16 mouse cellular contexts compared by ENCODE assay signal in the genomic region with DNA sequence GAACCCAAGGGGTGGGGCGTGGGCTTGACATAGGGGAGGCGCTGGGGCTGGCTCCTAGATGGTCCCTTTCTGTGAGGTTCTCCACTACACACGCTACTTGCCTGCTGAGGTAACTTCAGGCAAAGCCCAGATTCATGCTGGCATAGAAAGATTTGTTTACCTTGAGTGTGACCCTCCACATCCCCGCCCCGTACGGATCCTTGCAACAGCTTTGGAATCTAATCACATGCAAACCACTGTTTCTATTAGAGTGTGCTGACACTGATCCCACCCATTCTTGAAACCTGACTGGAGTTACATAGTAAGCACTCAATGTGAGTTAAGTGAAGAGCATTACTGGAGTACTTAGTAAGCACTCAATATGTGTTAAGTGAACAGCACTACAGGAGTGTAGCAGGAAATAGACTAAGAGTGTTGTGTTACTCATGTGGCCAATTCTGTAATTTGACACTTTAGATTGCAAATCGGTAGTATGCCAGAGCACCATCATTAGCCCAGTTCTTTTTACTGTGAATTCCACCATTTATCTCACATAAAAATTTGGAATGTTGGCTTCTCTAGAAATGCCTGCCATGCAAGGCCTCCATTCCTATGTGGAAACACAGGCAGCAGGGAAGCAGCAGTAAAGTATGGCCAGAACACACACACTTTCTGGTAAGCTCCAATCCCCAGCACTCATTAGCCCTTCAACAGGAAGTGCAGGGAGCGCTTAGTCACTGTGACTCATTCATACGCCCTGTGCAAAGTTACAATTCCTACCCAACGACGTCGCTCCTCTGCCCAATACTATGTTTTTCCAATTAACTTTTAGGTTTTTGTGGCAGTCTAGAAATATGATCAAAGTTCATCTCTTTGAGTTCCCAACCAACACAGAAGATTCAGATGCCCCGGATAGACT.
DNase-seq lines count a peak whose midpoint lies in the region; ATAC-seq and TF ChIP-seq lines count a peak whose summit lies in the region.
"Had no signal": no experiment of that assay in that cellular context is flagged by ENCODE, and none has a peak within 500 bp of the region (broad histone marks: within the 10 kb centered on the region; RNA-seq: fewer than 3 reads in every experiment).

No protein-coding gene starts in this region.

- WGBS in macrophage (ENCODE audit: missing documents), result 49% methylated on average over 13 of the region's 13 CpGs
- 79% methylated on average over 13 of the region's 13 CpGs for WGBS in forebrain, embryonic 12.5 days

- H3K9me3 ChIP-seq in G1E (replicated peaks), result no peaks in the 10 kb centered on the region
- H3K9me3 ChIP-seq in forebrain, embryonic 12.5 days, result no peaks in the 10 kb centered on the region
- H3K9me3 ChIP-seq: embryonic facial prominence, embryonic 12.5 days; heart, embryonic 10.5 days; kidney, embryonic 15.5 days; limb, embryonic 10.5 days; stomach, embryonic 15.5 days had no signal

- ATAC-seq in G1E (ENCODE audit: extremely low read depth, insufficient number of reproducible peaks, low FRiP score, poor library complexity, severe bottlenecking), result peak; percentile 15; the same call in 1 of the 2 replicates
- peak; percentile 86 to 89 for ATAC-seq in hematopoietic stem cell, adult 5-6 weeks (replicated peaks in 1 of 2; ENCODE audit: insufficient read depth in 1 of 2, low FRiP score in 2 of 2, low TSS enrichment in 1 of 2, low read depth in 1 of 2, poor library complexity in 2 of 2, severe bottlenecking in 2 of 2)
- no peak for ATAC-seq in forebrain, embryonic 12.5 days (ENCODE audit: low FRiP score)

- H3K4me3 ChIP-seq in G1E (ENCODE audit: low read depth, low read length) (no peak overlapping the region), macrophage (ENCODE audit: inconsistent target) (no peak overlapping the region)
- no peak overlapping the region for H3K4me3 ChIP-seq in forebrain, embryonic 12.5 days (replicated peaks)
- H3K4me3 ChIP-seq: embryonic facial prominence, embryonic 12.5 days; heart, embryonic 10.5 days; kidney, embryonic 15.5 days; limb, embryonic 10.5 days; stomach, embryonic 15.5 days had no signal

- H3K27ac ChIP-seq in macrophage, result peak overlapping the region; percentile 32
- no peak overlapping the region for H3K27ac ChIP-seq in forebrain, embryonic 12.5 days
- H3K27ac ChIP-seq: embryonic facial prominence, embryonic 12.5 days; heart, embryonic 10.5 days; kidney, embryonic 15.5 days; limb, embryonic 10.5 days; liver, embryonic 14.5 days; stomach, embryonic 15.5 days had no signal

- no peaks in the 10 kb centered on the region for H3K79me2 ChIP-seq in macrophage (ENCODE audit: inconsistent target)

- no peaks in the 10 kb centered on the region for H3K4me1 ChIP-seq in G1E (ENCODE audit: insufficient read depth, low read depth, low read length)
- peaks cover 4% of the 10 kb centered on the region for H3K4me1 ChIP-seq in forebrain, embryonic 12.5 days
- H3K4me1 ChIP-seq: embryonic facial prominence, embryonic 12.5 days; heart, embryonic 10.5 days; kidney, embryonic 15.5 days; stomach, embryonic 15.5 days had no signal

- DNase-seq in G1E (ENCODE audit: low spot score) (no peak), ZHBTc4 (ENCODE audit: low read depth, low spot score) (peak; percentile 8)
- DNase-seq in gastrocnemius, postnatal 4 days (ENCODE audit: low spot score in 2 of 2), result no peak
- DNase-seq in embryo, embryonic 9.5 days (ENCODE audit: extremely low spot score), result no peak
- no peak for DNase-seq in natural killer cell, adult 2 months (ENCODE audit: low spot score in 2 of 2)
- DNase-seq: cerebellum, postnatal 10 days; thymus, postnatal 25 days had no signal

- TF ChIP-seq CTCF in G1E (IDR thresholded peaks at IDR 0.05; ENCODE audit: low read depth, low read length), result no peak

- H3K36me3 ChIP-seq in G1E (replicated peaks) (no peaks in the 10 kb centered on the region), macrophage (ENCODE audit: inconsistent target) (no peaks in the 10 kb centered on the region)
- no peaks in the 10 kb centered on the region for H3K36me3 ChIP-seq in forebrain, embryonic 12.5 days (replicated peaks)
- H3K36me3 ChIP-seq: embryonic facial prominence, embryonic 12.5 days; heart, embryonic 10.5 days; kidney, embryonic 15.5 days; limb, embryonic 10.5 days; stomach, embryonic 15.5 days had no signal

- no peak overlapping the region for H3K4me2 ChIP-seq in forebrain, embryonic 12.5 days
- H3K4me2 ChIP-seq: embryonic facial prominence, embryonic 12.5 days; kidney, embryonic 15.5 days; stomach, embryonic 15.5 days had no signal

- H3K9ac ChIP-seq in forebrain, embryonic 12.5 days, result no peak overlapping the region
- H3K9ac ChIP-seq: embryonic facial prominence, embryonic 12.5 days; kidney, embryonic 15.5 days; liver, embryonic 14.5 days; stomach, embryonic 15.5 days had no signal

- H3K27me3 ChIP-seq in G1E (ENCODE audit: insufficient read depth, low read length), result no peaks in the 10 kb centered on the region
- H3K27me3 ChIP-seq in forebrain, embryonic 12.5 days, result 0 out of 2 replicates have a peak, but pooled peaks cover 4% of the 10 kb centered on the region
- H3K27me3 ChIP-seq: embryonic facial prominence, embryonic 12.5 days; kidney, embryonic 15.5 days; stomach, embryonic 15.5 days had no signal
